Mouse (Mus musculus) small intestine, adult 2 months (tissue): ENCODE results near the gene Myo9b. TPM values are rescaled to one million over a fixed set of nuclear protein-coding genes. Genes with fewer than 3 reads are reported as not detected.
"Not testable (repeated sequence)": the region's sequence is repeated elsewhere in the genome, so short reads cannot be mapped to it uniquely, and the experiment has no call there.

Experiments
- H3K27ac ChIP-seq: fragments of 200-500 bp; 2 replicates; pipeline ENCODE4 v1.5.1; 2012; ENCODE audit warnings: low read depth, low read length, control low read depth, inconsistent platforms; ENCODE audit not compliant: insufficient read depth
- H3K27me3 ChIP-seq: fragments of 200-500 bp; 2 replicates; pipeline ENCODE4 v1.6.1; 2012; ENCODE audit warnings: mild to moderate bottlenecking, moderate library complexity, low read length, inconsistent platforms; ENCODE audit not compliant: control insufficient read depth, insufficient read depth
- H3K36me3 ChIP-seq: fragments of 200-500 bp; 2 replicates; pipeline ENCODE4 v1.6.1; 2012; ENCODE audit warnings: mild to moderate bottlenecking, low read length, control low read depth, inconsistent platforms; ENCODE audit not compliant: control insufficient read depth, insufficient read depth
- H3K4me1 ChIP-seq: fragments of 200-500 bp; 2 replicates; pipeline ENCODE4 v1.6.1; 2012; ENCODE audit warnings: low read length, inconsistent platforms, mixed read lengths; ENCODE audit not compliant: control insufficient read depth, insufficient read depth, insufficient read length
- H3K4me3 ChIP-seq: fragments of 200-500 bp; 2 replicates; pipeline ENCODE4 v1.5.1; 2012; ENCODE audit warnings: low read depth, mild to moderate bottlenecking, control low read depth, inconsistent platforms, low read length, moderate library complexity
- CTCF ChIP-seq: fragments of 200-500 bp; IDR thresholded peaks from 2 replicates; pipeline ENCODE4 v1.5.1; 2012; ENCODE audit warnings: low read depth, mild to moderate bottlenecking, control low read depth, inconsistent platforms, low read length, moderate library complexity, mixed read lengths; ENCODE audit not compliant: insufficient replicate concordance, insufficient read length; ENCODE audit errors: extremely low read depth
- POLR2A ChIP-seq: fragments of 200-500 bp; IDR thresholded peaks from 2 replicates; pipeline ENCODE4 v1.6.1; 2012; ENCODE audit warnings: low read depth, mild to moderate bottlenecking, control low read depth, inconsistent platforms, low read length, moderate library complexity
- WGBS: fragments of 180-500 bp; shearing (Covaris S2); methylation state at CpG from one replicate; pipeline ENCODE4 v1.1.7; 2018; 5-methylcytosine and 5-hydroxymethylcytosine counted together
- polyA plus RNA-seq: library from polyadenylated mRNA; depleted of rRNA; stranded (reverse); fragments of >200 nt; gene quantifications from 2 replicates; pipeline ENCODE4 v1.2.3, GENCODE M21; 2012

Gene Myo9b
- polyA plus RNA-seq, 1 experiment = 28.1 TPM

DNA sequence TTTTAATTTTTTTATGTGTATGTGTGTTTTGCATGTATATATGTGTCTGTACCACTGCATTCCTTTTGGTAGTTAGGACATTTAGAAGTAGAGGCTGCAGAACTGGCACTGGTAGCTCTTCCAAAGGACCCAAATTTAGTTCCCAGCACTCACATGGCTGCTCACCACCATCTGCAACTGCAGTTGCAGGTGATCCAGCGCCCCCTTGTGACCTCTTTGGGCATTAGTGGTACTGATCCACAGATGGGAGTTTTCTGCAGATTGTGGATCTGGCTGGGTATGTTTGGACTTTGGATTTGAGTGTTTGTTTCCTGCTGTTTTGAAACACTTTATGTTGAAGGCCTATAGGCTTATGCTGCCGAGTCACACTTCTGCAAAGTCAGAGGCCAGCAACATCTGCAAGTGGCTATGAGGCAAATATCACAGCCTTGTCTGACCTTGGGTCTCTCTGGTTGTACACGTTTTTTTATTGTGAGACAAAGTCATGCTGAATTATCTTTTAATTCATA, 16.0 kb downstream of the Myo9b start:
- TF ChIP-seq CTCF (no peak), POLR2A (no peak)
- Histone ChIP-seq H3K36me3 (peaks cover 13% of the 10 kb centered on the region), H3K4me3 (no peak overlapping the region), H3K27ac (0 out of 2 replicates have a peak overlapping the region, but pooled peaks have one; percentile 3), H3K4me1 (peaks cover 6% of the 10 kb centered on the region; the same call in 1 of the 2 replicates), H3K27me3 (no peaks in the 10 kb centered on the region)
- 36% methylated on average over 3 of the region's 3 CpGs for WGBS

DNA sequence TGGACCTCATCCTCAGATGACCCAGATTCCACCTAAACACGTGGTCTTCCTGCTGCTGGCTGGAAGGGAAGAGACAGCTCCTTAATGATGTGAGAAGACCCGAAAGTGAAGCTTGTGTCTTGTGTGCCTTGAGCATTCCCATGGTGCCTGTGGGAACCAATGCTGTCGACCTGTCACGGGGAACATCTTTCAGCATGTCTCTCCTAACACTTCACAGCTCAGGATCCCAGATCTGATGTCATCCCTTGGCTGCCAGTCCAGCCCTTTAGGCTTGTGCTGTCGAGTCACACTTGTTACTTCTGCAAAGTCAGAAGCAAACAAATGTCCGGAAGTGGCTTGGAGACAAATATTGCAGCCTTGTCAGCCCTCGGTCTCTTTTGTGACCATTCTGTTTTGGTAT, 16.6 kb downstream of the Myo9b start:
- Histone ChIP-seq H3K27ac (0 out of 2 replicates have a peak overlapping the region, but pooled peaks have one; percentile 3), H3K36me3 (peaks cover 14% of the 10 kb centered on the region), H3K4me3 (no peak overlapping the region), H3K27me3 (no peaks in the 10 kb centered on the region), H3K4me1 (peaks cover 6% of the 10 kb centered on the region; the same call in 1 of the 2 replicates)
- no peak for TF ChIP-seq POLR2A
- TF ChIP-seq CTCF = no peak
- 68% methylated on average over 7 of the region's 7 CpGs for WGBS

DNA sequence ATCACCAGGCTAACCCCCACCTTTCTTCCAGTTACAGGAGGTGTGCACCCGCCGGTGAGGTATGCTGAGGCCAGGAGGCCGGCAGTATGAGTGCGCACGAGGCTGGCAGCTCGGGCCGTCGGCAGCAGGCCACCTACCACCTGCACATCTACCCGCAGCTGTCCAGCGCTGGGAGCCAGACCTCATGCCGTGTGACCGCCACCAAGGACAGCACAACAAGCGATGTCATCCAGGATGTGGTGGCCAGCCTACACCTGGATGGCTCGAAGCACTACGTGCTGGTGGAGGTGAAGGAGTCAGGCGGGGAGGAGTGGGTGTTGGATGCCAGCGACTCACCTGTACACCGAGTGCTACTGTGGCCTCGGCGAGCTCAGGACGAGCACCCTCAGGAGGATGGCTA, 17.7 kb downstream of the Myo9b start:
- H3K27ac ChIP-seq = no peak overlapping the region
- H3K27me3 ChIP-seq = no peaks in the 10 kb centered on the region
- H3K36me3 ChIP-seq = peaks cover 16% of the 10 kb centered on the region
- H3K4me3 ChIP-seq = no peak overlapping the region
- TF ChIP-seq CTCF (no peak), POLR2A (no peak)
- H3K4me1 ChIP-seq = peaks cover 2% of the 10 kb centered on the region; the same call in 1 of the 2 replicates
- 94% methylated on average over 21 of the region's 21 CpGs for WGBS

GRCm38 (mm10) chr8:71290911-71291310, 18.4 kb downstream of the Myo9b start:
- Histone ChIP-seq H3K36me3 (peaks cover 18% of the 10 kb centered on the region), H3K27ac (no peak overlapping the region), H3K4me1 (0 out of 2 replicates have a peak, but pooled peaks cover 2% of the 10 kb centered on the region), H3K27me3 (no peaks in the 10 kb centered on the region), H3K4me3 (no peak overlapping the region)
- 92% methylated on average over 10 of the region's 10 CpGs for WGBS
- TF ChIP-seq POLR2A (no peak), CTCF (no peak)

DNA sequence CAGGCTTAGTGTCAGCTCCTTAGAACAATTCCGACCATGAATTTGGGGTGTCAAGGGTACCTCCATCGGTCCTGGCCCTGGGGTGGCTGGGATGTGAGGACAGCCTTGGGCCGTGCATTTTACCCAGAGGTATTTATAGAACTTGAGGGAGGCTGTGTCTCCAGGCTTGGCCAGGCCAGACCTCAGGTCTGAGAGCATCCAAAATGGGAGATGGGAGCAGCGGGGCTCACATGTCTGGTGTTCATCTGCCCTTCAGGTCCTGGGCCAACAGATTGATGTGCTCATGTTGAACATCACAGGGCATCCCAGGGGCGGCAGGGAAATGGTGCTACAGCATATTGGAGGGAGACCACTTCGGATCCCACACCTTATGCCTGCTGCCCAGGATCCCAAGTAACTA, 18.8 kb downstream of the Myo9b start:
- no peak overlapping the region for H3K4me3 ChIP-seq
- H3K36me3 ChIP-seq = peaks cover 18% of the 10 kb centered on the region
- 0 out of 2 replicates have a peak, but pooled peaks cover 2% of the 10 kb centered on the region for H3K4me1 ChIP-seq
- 96% methylated on average over 6 of the region's 6 CpGs for WGBS
- no peak overlapping the region for H3K27ac ChIP-seq
- TF ChIP-seq CTCF (no peak), POLR2A (no peak)
- no peaks in the 10 kb centered on the region for H3K27me3 ChIP-seq

- H3K4me1 ChIP-seq, H3K27me3 ChIP-seq, H3K4me3 ChIP-seq: not testable (repeated sequence)
- H3K36me3 ChIP-seq = peaks cover 18% of the 10 kb centered on the region
- H3K27ac ChIP-seq = 0 out of 2 replicates have a peak overlapping the region, but pooled peaks have one; percentile 20
- 87% methylated on average over 3 of the region's 3 CpGs for WGBS
Observed at GRCm38 (mm10) chr8:71293930-71294329, 21.4 kb downstream of the Myo9b start.

DNA sequence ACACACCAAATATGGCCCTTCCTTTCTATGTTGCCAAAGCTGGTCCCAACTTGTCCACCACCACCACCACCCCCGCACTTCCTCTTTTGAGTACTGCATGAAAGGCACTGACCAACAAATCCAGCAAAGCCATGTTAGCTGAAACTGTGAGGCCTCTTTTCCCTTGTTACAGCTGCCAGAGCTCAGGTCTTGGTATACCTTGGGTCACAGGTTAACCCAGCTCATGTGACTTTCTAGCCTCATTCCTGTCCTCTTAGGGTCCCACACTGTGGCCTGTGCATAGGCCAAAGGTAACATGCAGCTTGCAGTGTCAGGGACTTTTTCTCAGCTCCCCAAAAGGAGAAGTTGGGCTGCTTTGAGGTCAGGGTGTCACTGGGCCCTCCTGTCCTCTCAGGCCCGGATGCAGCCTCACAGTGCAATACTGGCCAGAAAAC, 23.7 kb downstream of the Myo9b start:
- TF ChIP-seq CTCF = no peak
- TF ChIP-seq POLR2A = no peak
- WGBS = 86% methylated on average over 2 of the region's 2 CpGs
- Histone ChIP-seq H3K36me3 (peaks cover 7% of the 10 kb centered on the region), H3K27me3 (no peaks in the 10 kb centered on the region), H3K4me3 (no peak overlapping the region), H3K27ac (peak overlapping the region; percentile 42), H3K4me1 (peaks cover 8% of the 10 kb centered on the region)

- Histone ChIP-seq H3K36me3 (peaks cover 6% of the 10 kb centered on the region), H3K27ac (peak overlapping the region; percentile 42), H3K4me1 (peaks cover 8% of the 10 kb centered on the region), H3K27me3 (no peaks in the 10 kb centered on the region), H3K4me3 (no peak overlapping the region)
- WGBS = 95% methylated on average over 2 of the region's 2 CpGs
- TF ChIP-seq CTCF (no peak), POLR2A (no peak)
Observed at GRCm38 (mm10) chr8:71296784-71297183, 24.3 kb downstream of the Myo9b start.
